ENCODE assay signal across 6 mouse cellular contexts in genomic region chr17:84564264-84564663, GRCm38 (mm10). TPM values are rescaled to one million over a fixed set of nuclear protein-coding genes. Genes with fewer than 3 reads are reported as not detected.
A peak's percentile ranks its signal among the peaks of the same experiment; 100 is the strongest.
DNase-seq lines count a peak whose midpoint lies in the region; TF ChIP-seq lines count a peak whose summit lies in the region.
"Not testable (repeated sequence)": the region's sequence is repeated elsewhere in the genome, so short reads cannot be mapped to it uniquely, and the experiment has no call there.
"Had no signal": no experiment of that assay in that cellular context is flagged by ENCODE, and none has a peak within 500 bp of the region (broad histone marks: within the 10 kb centered on the region; RNA-seq: fewer than 3 reads in every experiment).

No protein-coding gene starts in this region.

- not testable (repeated sequence) for H3K9me3 ChIP-seq in ES-E14 (ENCODE audit: control insufficient read depth, insufficient read depth, low read depth, low read length); heart, embryonic 10.5 days

- H3K36me3 ChIP-seq in ES-E14 (ENCODE audit: control insufficient read depth, insufficient read depth, low read length, poor library complexity, severe bottlenecking), result not testable (repeated sequence)
- peaks cover 13% of the 10 kb centered on the region for H3K36me3 ChIP-seq in heart, embryonic 10.5 days

- H3K27ac ChIP-seq in ES-E14 (ENCODE audit: insufficient read depth, low read depth, low read length, poor library complexity, severe bottlenecking); heart, embryonic 10.5 days: not testable (repeated sequence)

- in situ Hi-C loops in ES-E14 (cut with MboI; ENCODE audit: low sequenced_read_pairs in 2 of 2, unreplicated experiment in 2 of 2), result not testable (repeated sequence)

- H3K4me3 ChIP-seq in ES-E14 (ENCODE audit: insufficient read depth in 1 of 2, low read depth in 1 of 2, low read length in 2 of 2, poor library complexity in 1 of 2, severe bottlenecking in 1 of 2); heart, embryonic 10.5 days: not testable (repeated sequence)

- not testable (repeated sequence) for H3K9ac ChIP-seq in ES-E14 (ENCODE audit: insufficient read depth, low read depth, low read length, poor library complexity, severe bottlenecking)

- not testable (repeated sequence) for H3K27me3 ChIP-seq in heart, embryonic 10.5 days (ENCODE audit: insufficient read depth, poor library complexity, severe bottlenecking)

- DNase-seq in ES-E14 (ENCODE audit: low read depth, low spot score), result not testable (repeated sequence)
- peak; percentile 56 for DNase-seq in R1 (ENCODE audit: low read depth, low spot score)
- DNase-seq in adrenal gland, adult 2 months, result peak; percentile 7
- DNase-seq in brain, adult 2 months (ENCODE audit: low read depth, low spot score), result peak; percentile 11
- peak; percentile 39 for DNase-seq in heart, embryonic 10.5 days (ENCODE audit: low spot score)

- not testable (repeated sequence) for H3K4me1 ChIP-seq in ES-E14 (ENCODE audit: control insufficient read depth in 2 of 2, insufficient read depth in 2 of 2, low read length in 2 of 2, poor library complexity in 1 of 2); heart, embryonic 10.5 days

TF ChIP-seq in ES-E14, 5 proteins besides CTCF, POLR2A, EP300 and RAD21:
- TF ChIP-seq MAFK (IDR thresholded peaks at IDR 0.05; ENCODE audit: insufficient read depth, low read depth, low read length), result peak; percentile 87

RNA-seq across cellular contexts. Expression of gene Plekhh2, which starts 52.6 kb away (rescaled TPM):
- 2.7 and 4.0 TPM in 2 replicates for total RNA-seq in ES-E14 (2012; rRNA removed)
- total RNA-seq in adrenal gland, adult 2 months (2021), result 1 to 10 TPM; 3.0 to 4.4 TPM
- polyA plus RNA-seq in adrenal gland, adult 2 months (2012; rRNA removed), result 0.98 and 1.0 TPM in 2 replicates
- 3.6 and 3.9 TPM in 2 replicates for polyA plus RNA-seq in heart, embryonic 10.5 days (2016; fragmentation: Nextera tagmentation; extraction: Ambion mirVana)
- polyA plus RNA-seq: CD4-positive, CD25-positive, alpha-beta regulatory T cell, adult 4 months had no signal
